Comparison of ENCODE assay signal across 12 mouse cellular contexts in the genomic region with DNA sequence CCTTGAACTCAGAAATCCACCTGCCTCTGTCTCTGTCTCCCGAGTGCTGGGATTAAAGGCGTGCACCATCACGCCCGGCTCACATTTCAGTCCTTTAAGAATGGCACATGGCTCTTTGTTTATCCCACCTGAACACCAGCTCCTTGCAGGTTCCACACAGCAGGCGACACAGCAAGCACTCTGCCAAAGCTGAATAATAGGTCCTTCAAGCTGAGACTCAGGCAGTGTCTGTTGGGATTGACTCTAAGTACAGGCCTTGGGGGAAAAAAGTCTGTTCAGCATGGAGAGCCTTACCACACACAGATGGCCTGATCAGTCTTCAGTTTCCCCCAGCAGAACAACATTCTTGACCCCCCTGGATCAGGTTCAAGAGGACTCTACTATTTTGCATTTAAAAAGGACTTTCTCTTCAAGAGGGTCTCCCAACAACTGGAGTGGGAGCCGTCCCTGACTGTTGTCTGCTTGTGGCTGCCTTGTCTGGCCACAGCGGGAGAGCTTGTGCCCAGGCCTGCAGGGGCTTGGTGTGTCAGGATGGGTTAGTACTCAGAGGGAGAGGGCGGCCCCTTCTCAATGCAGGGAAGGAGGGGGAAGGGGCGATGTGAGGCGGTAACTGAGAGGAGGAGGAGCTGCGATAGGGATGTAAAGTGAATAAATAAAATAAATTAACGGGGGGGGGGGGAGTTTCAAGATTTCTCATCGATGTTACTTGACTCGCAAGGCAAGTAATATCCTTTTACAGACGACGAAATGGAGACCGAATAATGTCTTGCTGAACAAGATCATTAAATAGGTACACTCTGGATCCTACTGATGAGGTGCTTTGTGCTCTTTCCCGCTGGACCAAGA. TPM values are rescaled to one million over a fixed set of nuclear protein-coding genes. Genes with fewer than 3 reads are reported as not detected.
A peak's percentile ranks its signal among the peaks of the same experiment; 100 is the strongest.
DNase-seq lines count a peak whose midpoint lies in the region; ATAC-seq lines count a peak whose summit lies in the region.
"Had no signal": no experiment of that assay in that cellular context is flagged by ENCODE, and none has a peak within 500 bp of the region (broad histone marks: within the 10 kb centered on the region; RNA-seq: fewer than 3 reads in every experiment).

No protein-coding gene starts in this region.

- H3K9me3 ChIP-seq in limb, embryonic 11.5 days (ENCODE audit: control insufficient read depth, low read length), result no peaks in the 10 kb centered on the region

- H3K9ac ChIP-seq in limb, embryonic 11.5 days (ENCODE audit: low read length), result no peak overlapping the region

- WGBS in limb, embryonic 11.5 days, result 7% methylated on average over 18 of the region's 18 CpGs

- no peaks in the 10 kb centered on the region for H3K36me3 ChIP-seq in limb, embryonic 11.5 days (ENCODE audit: control insufficient read depth, insufficient read depth, low read length)

- peaks cover 47% of the 10 kb centered on the region for H3K27me3 ChIP-seq in limb, embryonic 11.5 days (ENCODE audit: control insufficient read depth, insufficient read depth, low read length)

- DNase-seq in heart, adult 11 months, result peak; percentile 81
- no peak for DNase-seq in heart, postnatal 4 days
- DNase-seq in thymus, postnatal 14 days, result peak; percentile 11
- DNase-seq in thymus, adult 18-20 months, result no peak
- peak; percentile 45 for DNase-seq in limb, embryonic 11.5 days (ENCODE audit: low spot score)
- peak; percentile 76 for DNase-seq in retina, postnatal 1 day
- DNase-seq in adipocyte (ENCODE audit: low spot score), result no peak
- DNase-seq in adrenal gland, postnatal 25 days, result no peak
- DNase-seq: cerebellum, postnatal 14 days; gastrocnemius, postnatal 25 days; kidney, adult 11 months had no signal

- ATAC-seq in limb, embryonic 11.5 days (ENCODE audit: insufficient number of reproducible peaks, low FRiP score, low TSS enrichment, low read depth), result no peak

- H3K4me3 ChIP-seq in limb, embryonic 11.5 days (ENCODE audit: low read depth, low read length), result no peak overlapping the region

- peaks cover 31% of the 10 kb centered on the region for H3K4me1 ChIP-seq in limb, embryonic 11.5 days (ENCODE audit: control insufficient read depth, insufficient read depth, low read length)

- peak overlapping the region; percentile 77; the same call in 1 of the 2 replicates for H3K4me2 ChIP-seq in limb, embryonic 11.5 days (ENCODE audit: low read depth, severe bottlenecking)

- H3K27ac ChIP-seq in limb, embryonic 11.5 days (replicated peaks; ENCODE audit: low read depth, low read length), result no peak overlapping the region

RNA-seq across cellular contexts. Expression of gene Ccno, which starts 1.8 kb away (rescaled TPM):
- total RNA-seq in heart, postnatal 4 days (2021), result under 1 TPM in 1 of 2 experiments, not detected in 1; 0.16 TPM
- 0.15 TPM in 1 of 2 replicates, not detected in the other for polyA plus RNA-seq in limb, embryonic 11.5 days (2014; fragmentation: Nextera tagmentation; extraction: Ambion mirVana)
- total RNA-seq in adrenal gland, postnatal 25 days (2021), result 0.33 and 0.67 TPM in 2 replicates
- total RNA-seq: gastrocnemius, postnatal 25 days had no signal

RNA-seq across cellular contexts. Expression of gene Mcidas, which starts 7.8 kb away (rescaled TPM):
- not detected for total RNA-seq in heart, postnatal 4 days (2021)
- not detected in 2 replicates for polyA plus RNA-seq in limb, embryonic 11.5 days (2014; fragmentation: Nextera tagmentation; extraction: Ambion mirVana)
- total RNA-seq in adrenal gland, postnatal 25 days (2021), result not detected in 2 replicates
- total RNA-seq: gastrocnemius, postnatal 25 days had no signal
- polyA plus RNA-seq: liver, embryonic 11.5 days had no signal

RNA-seq across cellular contexts. Expression of gene Cdc20b, which starts 49.1 kb away (rescaled TPM):
- not detected for total RNA-seq in heart, postnatal 4 days (2021)
- polyA plus RNA-seq in limb, embryonic 11.5 days (2014; fragmentation: Nextera tagmentation; extraction: Ambion mirVana), result not detected in 2 replicates
- not detected in 2 replicates for total RNA-seq in adrenal gland, postnatal 25 days (2021)
- total RNA-seq: gastrocnemius, postnatal 25 days had no signal
- polyA plus RNA-seq: liver, embryonic 11.5 days had no signal

RNA-seq across cellular contexts. Expression of gene Dhx29, which starts 58.6 kb away (rescaled TPM):
- 10 to 100 TPM; 15.0 to 16.4 TPM for total RNA-seq in heart, postnatal 4 days (2021)
- polyA plus RNA-seq in limb, embryonic 11.5 days (2014; fragmentation: Nextera tagmentation; extraction: Ambion mirVana), result 33.2 and 39.9 TPM in 2 replicates
- 17.5 and 20.3 TPM in 2 replicates for total RNA-seq in adrenal gland, postnatal 25 days (2021)

RNA-seq across cellular contexts. Expression of gene Mtrex, which starts 58.6 kb away (rescaled TPM):
- 10 to 100 TPM; 29.5 to 33.1 TPM for total RNA-seq in heart, postnatal 4 days (2021)
- 105 and 110 TPM in 2 replicates for polyA plus RNA-seq in limb, embryonic 11.5 days (2014; fragmentation: Nextera tagmentation; extraction: Ambion mirVana)
- 46.7 and 53.8 TPM in 2 replicates for total RNA-seq in adrenal gland, postnatal 25 days (2021)

Comparison
In these comparisons a context has a peak if more than half of its experiments do, and no peak if none do; other contexts are left out.
1. DNase-seq: peak in heart, adult 11 months (single experiment), thymus, postnatal 14 days (single experiment), limb, embryonic 11.5 days (single experiment) and retina, postnatal 1 day (single experiment); none in heart, postnatal 4 days (single experiment), thymus, adult 18-20 months (0 of 2), adipocyte (single experiment) and adrenal gland, postnatal 25 days (single experiment).